Mouse (Mus musculus) E14TG2a.4 (cell line): ENCODE measurements around the gene Gpr183.

Source experiments
- CTCF ChIP-seq: conservative IDR thresholded peaks from 2 replicates; pipeline ENCODE4 v1.5.1; 2014; ENCODE audit warnings: low read length
- POU5F1 ChIP-seq: IDR thresholded peaks from 2 replicates; pipeline ENCODE4 v1.6.1; 2014; ENCODE audit warnings: low read length, borderline replicate concordance

DNA sequence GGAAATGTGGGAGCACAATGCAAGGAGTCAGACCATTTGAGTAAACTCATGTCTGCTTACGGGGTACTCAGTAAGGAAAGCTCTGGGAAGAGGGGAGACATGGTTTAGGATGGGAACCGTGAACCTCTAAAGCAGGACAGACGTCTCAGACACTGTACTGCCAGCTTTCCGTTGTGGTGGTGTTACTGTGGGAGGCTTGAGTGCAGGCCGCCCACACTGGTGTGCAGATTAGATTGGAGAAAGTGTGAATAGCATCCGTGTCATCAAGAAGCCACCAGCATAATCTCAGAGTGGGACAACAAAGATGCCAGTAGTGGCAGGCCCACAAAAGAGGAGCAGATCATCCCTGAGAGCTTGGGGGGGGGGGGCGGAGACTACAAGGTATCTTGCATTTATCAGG is 37.2 kb upstream of the Gpr183 start:
- no peak for TF ChIP-seq CTCF
- TF ChIP-seq POU5F1: no peak
